Mouse (Mus musculus) activated CD4-positive, CD25-positive, alpha-beta regulatory T cell, adult 9 weeks (primary cell): ENCODE measurements around the gene Cdcp2. TPM values are rescaled to one million over a fixed set of nuclear protein-coding genes. Genes with fewer than 3 reads are reported as not detected.

Experiments used
- polyA plus RNA-seq: library from polyadenylated mRNA; unstranded; fragments of 100-300 nt; shearing (Covaris generic); gene quantifications from one replicate; pipeline ENCODE4 v1.2.1, GENCODE M21; 2017

Cdcp2 gene
- not detected for polyA plus RNA-seq

GRCm38 (mm10) chr4:107096841-107097373, at the start of gene Cdcp2:
Gene Cdcp2 (plus strand): TSS chr4:107096891.

DNA sequence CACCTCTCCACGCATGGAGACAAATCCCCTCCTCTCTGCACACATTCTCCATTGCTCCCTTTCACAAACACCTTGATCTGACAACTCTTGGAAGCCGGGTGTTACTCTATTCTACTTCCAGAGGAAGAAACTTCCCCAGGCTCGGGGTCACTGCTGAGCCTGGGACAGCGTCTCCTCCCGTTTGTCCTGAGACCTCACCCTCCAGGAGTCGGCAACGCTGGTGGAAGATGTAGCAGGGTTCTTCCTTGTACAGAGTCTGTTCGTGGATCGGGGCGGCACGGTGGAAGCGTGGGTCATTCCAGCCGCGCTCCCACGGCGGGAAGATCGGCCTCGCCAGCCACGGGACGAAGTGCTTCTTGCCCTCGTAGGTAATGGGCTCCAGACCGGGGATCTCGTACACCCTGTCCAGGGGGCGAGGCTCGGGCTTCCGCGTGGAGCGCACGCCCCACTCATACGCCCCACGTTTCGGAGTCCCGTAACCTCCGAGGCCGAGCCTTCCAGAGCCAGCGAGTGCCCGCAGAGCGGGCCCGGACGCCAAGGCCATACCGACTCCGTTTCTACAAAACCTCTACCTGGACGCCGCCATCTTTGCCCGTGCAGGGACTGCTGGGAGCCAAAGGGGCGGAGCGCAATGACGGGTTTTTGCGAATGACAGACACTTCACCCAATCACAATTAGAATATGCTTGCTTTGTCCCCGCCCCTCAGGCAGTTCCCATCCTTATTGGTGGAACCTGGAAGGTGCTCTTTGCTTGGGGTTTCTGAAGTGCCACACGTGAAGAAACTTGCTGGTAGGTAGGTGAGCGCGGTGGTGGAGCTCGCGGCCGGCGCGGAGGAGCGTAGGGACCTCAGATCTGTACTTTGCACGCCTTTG, 30.2 kb upstream of the Cdcp2 start, which contains the start of the genes Mrpl37 and Cyb5rl:
TSS of gene Mrpl37 (minus strand) at position 617 of the 873 bp plus-strand sequence.
TSS of gene Cyb5rl (plus strand) at position 737 of the 873 bp plus-strand sequence.

Other genes starting within 250 kb of the Cdcp2 start
- 23.4 TPM for gene Ssbp3, start 186.2 kb upstream of the Cdcp2 start, polyA plus RNA-seq
- gene Mrpl37, start 30.0 kb upstream of the Cdcp2 start, polyA plus RNA-seq: 72.2 TPM
- gene Cyb5rl, start 29.9 kb upstream of the Cdcp2 start, polyA plus RNA-seq: 5.8 TPM
- 447 TPM for gene Tmem59, start 81.5 kb downstream of the Cdcp2 start, polyA plus RNA-seq
- gene Tceanc2, start 82.2 kb downstream of the Cdcp2 start, polyA plus RNA-seq: 19.0 TPM
- gene Ldlrad1, start 112.3 kb downstream of the Cdcp2 start, polyA plus RNA-seq: 0.26 TPM
- gene Lrrc42, start 156.6 kb downstream of the Cdcp2 start, polyA plus RNA-seq: 31.7 TPM
- 28.2 TPM for gene Hspb11, start 156.7 kb downstream of the Cdcp2 start, polyA plus RNA-seq
- not detected for gene Dio1, start 210.3 kb downstream of the Cdcp2 start, polyA plus RNA-seq
- 119 TPM for gene Yipf1, start 217.5 kb downstream of the Cdcp2 start, polyA plus RNA-seq